Mouse (Mus musculus) adrenal gland, adult 18-20 months (tissue): ENCODE data around the gene Bdkrb2. TPM values are rescaled to one million over a fixed set of nuclear protein-coding genes. Genes with fewer than 3 reads are reported as not detected.

Source experiments
- DNase-seq, 2 experiments: peaks; one replicate each; pipeline ENCODE4 v3.0.0; 2021 to 2022; ENCODE audit warnings: low spot score in 2 of 2
- total RNA-seq, 2 experiments: library from RNA; stranded (reverse); gene quantifications; 1 replicate in 1 of 2; 2 replicates in 1 of 2; pipeline ENCODE4 v1.2.3; 2021

Bdkrb2 gene
- total RNA-seq, 2 experiments from 2014 or later: 11.7 to 14.9 TPM

- DNase-seq: no peak
These were observed 79.8 kb downstream of the Bdkrb2 start for GRCm38 (mm10) chr12:105642770-105643321.

Other genes starting within 250 kb of the Bdkrb2 start
- under 1 TPM; 0.38 to 0.40 TPM for gene Tunar, start 229.4 kb upstream of the Bdkrb2 start, total RNA-seq
- 1 to 10 TPM; 3.8 to 4.4 TPM for gene D430019H16Rik, start 109.4 kb upstream of the Bdkrb2 start, total RNA-seq
- under 1 TPM in 1 of 2 experiments, not detected in 1; 0.29 TPM for gene Bdkrb1, start 39.9 kb downstream of the Bdkrb2 start, total RNA-seq
- gene Gskip, start 121.6 kb downstream of the Bdkrb2 start, total RNA-seq: 10 to 100 TPM; 18.4 to 19.7 TPM
- 10 to 100 TPM; 27.2 to 29.0 TPM for gene Atg2b, start 122.0 kb downstream of the Bdkrb2 start, total RNA-seq
- under 1 TPM in 1 of 2 experiments, not detected in 1; 0.35 TPM for gene Ak7, start 142.8 kb downstream of the Bdkrb2 start, total RNA-seq
- 100 to 1,000 TPM; 214 to 222 TPM for gene Papola, start 221.5 kb downstream of the Bdkrb2 start, total RNA-seq